Mouse (Mus musculus): ENCODE measurements at regions not wholly inside any gene's neighbourhood (a gene's known extent, or its start where the extent isn't known, plus 50 kb on each side); places are given as distances from the start of the nearest gene placed in this dataset.

DNA sequence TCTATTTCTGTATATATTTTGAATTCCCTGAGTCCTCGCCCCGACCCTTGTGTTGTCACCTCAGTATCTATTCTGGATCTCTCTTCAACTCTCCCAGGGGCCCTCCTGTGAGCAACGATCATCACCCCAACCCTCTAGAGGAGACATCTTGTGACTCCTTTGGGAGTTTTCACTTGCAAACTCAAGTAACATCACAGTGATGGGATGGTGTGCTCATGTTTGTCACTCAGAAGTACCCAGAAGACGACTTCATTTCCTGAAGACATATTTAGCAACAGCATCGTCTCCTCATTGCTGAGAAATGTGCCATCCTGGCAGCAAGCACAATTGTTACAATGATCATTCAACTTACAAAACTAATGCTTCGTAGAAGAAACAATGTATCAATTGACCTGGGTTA, 57.9 kb upstream of the Mbip start:
- DNase-seq (ENCODE audit: low read depth, low spot score) = no peak

DNA sequence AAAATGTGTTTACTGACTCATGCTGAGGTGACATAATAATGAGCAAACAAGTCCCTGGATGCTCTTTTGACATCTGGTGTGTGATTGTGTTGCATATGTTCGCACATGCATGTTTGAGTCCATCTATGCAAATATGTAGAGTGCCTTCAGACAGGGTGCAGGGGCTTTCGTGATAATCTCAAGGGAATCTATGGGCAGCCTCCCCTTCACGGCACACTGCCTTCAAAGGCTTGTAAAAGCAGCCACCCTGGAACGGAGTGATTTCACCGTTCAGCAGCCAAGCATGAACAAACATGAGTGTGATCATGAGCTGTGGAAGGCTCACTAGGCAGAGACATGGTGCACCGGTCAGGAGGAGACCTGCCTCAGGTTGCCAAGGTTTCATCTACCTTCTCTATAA, 57.1 kb upstream of the Mbip start:
- no peak for DNase-seq (ENCODE audit: low read depth, low spot score)

DNA sequence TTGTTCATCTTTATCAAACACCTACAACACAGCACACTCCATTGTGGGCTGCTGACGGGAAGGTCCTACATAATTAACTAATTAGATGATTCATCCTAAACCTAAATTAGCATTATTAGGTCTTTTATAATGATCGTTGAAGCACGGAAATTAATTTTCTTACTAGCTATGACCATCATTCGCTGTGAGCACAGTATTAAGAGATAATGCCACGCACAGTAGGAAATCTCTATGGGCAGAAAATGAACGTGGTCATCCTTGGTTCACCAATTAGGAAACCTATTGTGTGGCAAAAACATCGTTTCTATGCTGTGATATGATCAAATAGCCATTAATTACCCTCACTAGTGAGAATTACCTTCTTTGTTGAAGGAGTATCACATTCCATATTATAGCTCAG, 56.4 kb upstream of the Mbip start:
- DNase-seq (ENCODE audit: low read depth, low spot score) = no peak

All from telencephalon, adult 2 months (tissue).